Mouse (Mus musculus) limb, embryonic 12.5 days (tissue): ENCODE measurements around the gene Nr4a2. TPM values are rescaled to one million over a fixed set of nuclear protein-coding genes. Genes with fewer than 3 reads are reported as not detected.

Experiments
- ATAC-seq: fragments of 200-750 bp; cut with Nextera tagmentation; 2 replicates; pipeline ENCODE4 v1.8.0; 2017; ENCODE audit warnings: low read depth, moderate TSS enrichment; ENCODE audit not compliant: insufficient number of reproducible peaks, insufficient read depth, low FRiP score, low TSS enrichment
- H3K27ac ChIP-seq: fragments of 300-500 bp; sonication (generic); 2 replicates; pipeline ENCODE4 v1.5.1; 2016; ENCODE audit warnings: mild to moderate bottlenecking, moderate library complexity
- H3K27me3 ChIP-seq: fragments of 300-500 bp; sonication (generic); 2 replicates; pipeline ENCODE4 v1.6.1; 2016; ENCODE audit warnings: mild to moderate bottlenecking, moderate library complexity
- H3K36me3 ChIP-seq: fragments of 300-500 bp; sonication (generic); 2 replicates; pipeline ENCODE4 v1.6.1; 2016; ENCODE audit warnings: mild to moderate bottlenecking, moderate library complexity
- H3K4me1 ChIP-seq: fragments of 300-500 bp; sonication (generic); replicated peaks from 2 replicates; pipeline ENCODE4 v1.6.1; 2016
- H3K4me2 ChIP-seq: fragments of 300-500 bp; sonication (generic); 2 replicates; pipeline ENCODE4 v1.6.1; 2016; ENCODE audit warnings: mild to moderate bottlenecking, moderate library complexity
- H3K4me3 ChIP-seq: fragments of 300-500 bp; sonication (generic); replicated peaks from 2 replicates; pipeline ENCODE4 v1.5.1; 2016; ENCODE audit warnings: mild to moderate bottlenecking
- H3K9ac ChIP-seq: fragments of 300-500 bp; sonication (generic); replicated peaks from 2 replicates; pipeline ENCODE4 v1.6.1; 2016; ENCODE audit warnings: mild to moderate bottlenecking, moderate library complexity
- H3K9me3 ChIP-seq: fragments of 300-500 bp; sonication (generic); 2 replicates; pipeline ENCODE4 v1.6.1; 2016; ENCODE audit warnings: mild to moderate bottlenecking, moderate library complexity
- WGBS: fragments of 180-500 bp; shearing (Covaris S2); methylation state at CpG from one replicate; pipeline ENCODE4 v1.1.7; 2016; 5-methylcytosine and 5-hydroxymethylcytosine counted together
- polyA plus RNA-seq: library from polyadenylated mRNA; unstranded; fragments of >200 nt; fragmentation: Nextera tagmentation; extraction: Ambion mirVana; gene quantifications from 2 replicates; pipeline ENCODE4 v1.2.1, GENCODE M21; 2016

Nr4a2 gene
- polyA plus RNA-seq = 7.0 and 7.9 TPM in 2 replicates

DNA sequence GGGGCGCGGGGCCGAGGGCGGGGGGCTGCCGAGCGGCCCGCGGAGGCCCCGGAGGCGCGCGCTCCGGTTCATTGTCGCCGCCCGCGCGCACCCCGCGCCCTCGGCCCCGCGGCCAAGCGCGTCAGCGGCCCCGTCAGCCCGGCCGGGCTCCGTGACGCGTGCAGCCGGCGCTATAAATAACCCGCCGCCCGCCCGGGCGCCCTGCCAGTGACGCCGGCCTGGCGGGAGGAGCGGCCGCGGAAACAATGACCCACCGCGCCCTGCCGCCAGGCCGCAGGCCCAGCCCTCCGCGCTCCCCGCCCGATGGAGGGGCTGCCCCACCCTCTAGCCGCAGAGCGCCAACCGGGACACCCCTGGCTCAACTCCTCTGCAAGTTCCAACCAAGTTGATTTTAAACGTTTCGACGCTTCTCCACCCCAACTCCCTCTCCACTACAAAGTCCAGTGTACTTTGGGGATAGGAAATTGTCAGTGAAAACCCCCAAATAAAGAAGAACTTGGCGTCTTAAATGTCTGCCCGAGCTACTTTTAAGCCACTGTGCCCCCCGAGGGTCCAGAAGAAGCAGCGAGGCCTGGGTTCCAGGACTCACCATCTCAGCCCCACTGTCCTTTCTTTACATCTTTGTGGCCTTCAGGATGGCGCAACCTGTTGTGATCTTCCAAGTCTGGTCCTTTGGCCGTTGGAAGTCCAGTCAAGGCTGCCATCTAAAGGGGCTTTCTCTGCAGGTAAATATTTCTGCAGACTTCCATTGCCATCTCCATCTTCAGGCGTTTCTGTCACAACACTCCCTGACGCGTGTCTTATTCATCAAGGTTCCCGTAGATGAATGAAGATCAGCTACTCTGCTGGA is at the start of gene Nr4a2:
Gene Nr4a2, minus strand, starts transcription at position 13 of the 850 bp plus-strand sequence.
- H3K27me3 ChIP-seq = no peaks in the 10 kb centered on the region
- peak within 1 kb of the TSS; percentile 98 for H3K9ac ChIP-seq
- peaks cover 13% of the 10 kb centered on the region for H3K4me1 ChIP-seq
- peak within 1 kb of the TSS; percentile 96 for H3K27ac ChIP-seq
- no peaks in the 10 kb centered on the region for H3K36me3 ChIP-seq
- peak; percentile 89 for ATAC-seq
- H3K4me2 ChIP-seq = peak within 1 kb of the TSS; percentile 65
- H3K4me3 ChIP-seq = peak within 1 kb of the TSS; percentile 93
- 9% methylated on average over 45 of the region's 69 CpGs for WGBS
- no peaks in the 10 kb centered on the region for H3K9me3 ChIP-seq

GRCm38 (mm10) chr2:57165416-57165815 is 41.6 kb upstream of the Nr4a2 start:
- H3K4me3 ChIP-seq = no peak overlapping the region
- ATAC-seq = no peak
- 59% methylated on average over 1 of the region's 1 CpGs for WGBS
- H3K9me3 ChIP-seq = no peaks in the 10 kb centered on the region
- H3K27me3 ChIP-seq = no peaks in the 10 kb centered on the region
- H3K36me3 ChIP-seq = no peaks in the 10 kb centered on the region
- no peak overlapping the region for H3K9ac ChIP-seq
- H3K27ac ChIP-seq = no peak overlapping the region
- no peak overlapping the region for H3K4me2 ChIP-seq
- no peaks in the 10 kb centered on the region for H3K4me1 ChIP-seq

DNA sequence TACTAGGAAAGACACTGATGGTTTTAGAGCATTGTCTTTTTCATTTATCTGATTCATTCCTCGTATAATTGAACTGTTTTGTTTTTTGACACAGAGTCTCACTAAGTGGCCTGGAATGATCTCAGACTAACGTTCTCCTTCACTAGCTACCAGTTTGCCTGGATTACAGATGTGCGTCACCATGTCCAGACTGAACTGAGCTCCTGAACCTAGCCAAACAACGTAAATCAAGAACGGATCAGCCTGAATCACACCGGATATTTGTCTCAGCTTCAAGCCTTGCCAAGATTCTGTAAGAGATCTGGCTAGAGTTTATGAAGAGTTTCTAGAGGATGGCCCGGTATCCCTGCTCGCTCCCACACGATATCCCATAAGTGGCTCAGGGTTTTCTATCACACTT is 33.0 kb upstream of the Nr4a2 start:
- Histone ChIP-seq H3K4me1 (no peaks in the 10 kb centered on the region; the same call in 1 of the 2 replicates), H3K27me3 (no peaks in the 10 kb centered on the region), H3K9me3 (no peaks in the 10 kb centered on the region), H3K4me3 (no peak overlapping the region), H3K36me3 (no peaks in the 10 kb centered on the region), H3K4me2 (no peak overlapping the region), H3K27ac (no peak overlapping the region), H3K9ac (no peak overlapping the region)
- WGBS = 87% methylated on average over 9 of the region's 9 CpGs
- no peak for ATAC-seq

- H3K4me2 ChIP-seq = no peak overlapping the region
- no peaks in the 10 kb centered on the region for H3K9me3 ChIP-seq
- H3K27ac ChIP-seq = no peak overlapping the region
- no peak overlapping the region for H3K4me3 ChIP-seq
- ATAC-seq = no peak
- WGBS = 84% methylated on average over 4 of the region's 4 CpGs
- H3K27me3 ChIP-seq = no peaks in the 10 kb centered on the region
- no peak overlapping the region for H3K9ac ChIP-seq
- no peaks in the 10 kb centered on the region for H3K36me3 ChIP-seq
- H3K4me1 ChIP-seq = no peaks in the 10 kb centered on the region
Measured at GRCm38 (mm10) chr2:57149796-57150195, 26.0 kb upstream of the Nr4a2 start.

GRCm38 (mm10) chr2:57148231-57148630 is 24.4 kb upstream of the Nr4a2 start:
- Histone ChIP-seq H3K27me3 (no peaks in the 10 kb centered on the region), H3K27ac (no peak overlapping the region), H3K4me3 (no peak overlapping the region), H3K4me2 (no peak overlapping the region), H3K9ac (no peak overlapping the region), H3K9me3 (no peaks in the 10 kb centered on the region), H3K4me1 (no peaks in the 10 kb centered on the region), H3K36me3 (no peaks in the 10 kb centered on the region)
- no peak for ATAC-seq
- WGBS = 97% methylated on average over 2 of the region's 2 CpGs

- Histone ChIP-seq H3K27me3 (no peaks in the 10 kb centered on the region), H3K9me3 (no peaks in the 10 kb centered on the region), H3K4me1 (no peaks in the 10 kb centered on the region), H3K9ac (no peak overlapping the region), H3K27ac (no peak overlapping the region), H3K4me3 (no peak overlapping the region), H3K36me3 (no peaks in the 10 kb centered on the region), H3K4me2 (no peak overlapping the region)
- 94% methylated on average over 5 of the region's 5 CpGs for WGBS
- ATAC-seq = no peak
Measured at GRCm38 (mm10) chr2:57145646-57146421, 22.0 kb upstream of the Nr4a2 start.

DNA sequence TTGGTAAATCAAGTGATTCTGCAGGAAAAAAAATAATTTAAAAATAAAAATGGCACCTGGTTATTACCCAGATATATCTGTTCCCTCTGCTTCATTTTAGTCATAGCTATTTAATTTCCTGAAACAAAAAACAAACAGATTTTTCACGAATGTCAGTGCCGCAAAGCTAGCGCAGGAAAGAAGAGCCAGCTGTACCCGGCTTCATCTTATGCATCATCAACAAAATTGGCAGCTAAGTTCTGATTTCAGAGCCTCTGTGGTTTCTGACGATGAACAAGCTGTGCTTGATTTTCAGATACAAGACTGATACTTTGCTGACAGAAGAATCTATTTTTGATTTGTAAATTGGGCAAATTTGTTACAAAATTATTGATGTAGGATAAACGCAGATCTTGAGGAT is 14.8 kb upstream of the Nr4a2 start:
- Histone ChIP-seq H3K4me3 (no peak overlapping the region), H3K4me2 (no peak overlapping the region), H3K9me3 (no peaks in the 10 kb centered on the region), H3K36me3 (no peaks in the 10 kb centered on the region), H3K9ac (no peak overlapping the region), H3K27me3 (no peaks in the 10 kb centered on the region), H3K4me1 (no peaks in the 10 kb centered on the region), H3K27ac (no peak overlapping the region)
- ATAC-seq = no peak
- 93% methylated on average over 6 of the region's 6 CpGs for WGBS

- H3K36me3 ChIP-seq = no peaks in the 10 kb centered on the region
- no peak overlapping the region for H3K4me2 ChIP-seq
- no peaks in the 10 kb centered on the region for H3K27me3 ChIP-seq
- no peaks in the 10 kb centered on the region for H3K9me3 ChIP-seq
- no peak overlapping the region for H3K27ac ChIP-seq
- ATAC-seq = no peak
- H3K4me3 ChIP-seq = no peak overlapping the region
- 74% methylated on average over 4 of the region's 4 CpGs for WGBS
- H3K9ac ChIP-seq = no peak overlapping the region
- H3K4me1 ChIP-seq = peaks cover 7% of the 10 kb centered on the region
Measured at GRCm38 (mm10) chr2:57127461-57127860, 3.7 kb upstream of the Nr4a2 start.

DNA sequence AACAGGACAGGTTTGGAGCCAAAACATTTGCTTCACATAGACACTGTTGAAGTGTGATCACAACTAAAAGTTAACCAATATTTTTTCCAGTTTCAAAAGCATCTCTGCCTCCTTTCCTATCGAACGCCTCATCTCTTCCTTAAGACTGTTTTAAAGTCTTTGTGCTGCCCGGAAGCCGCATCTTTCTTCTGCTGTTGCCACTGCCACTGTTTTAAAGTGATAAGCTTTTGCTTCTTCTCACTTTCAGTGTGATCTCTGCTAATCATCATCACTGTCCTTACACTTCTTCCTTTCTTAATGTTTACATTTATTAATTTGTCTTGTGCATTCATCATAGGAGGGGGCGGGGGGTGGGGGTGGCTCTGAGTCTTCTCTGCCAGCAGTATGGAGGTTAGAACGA is 2.1 kb upstream of the Nr4a2 start:
- Histone ChIP-seq H3K4me2 (no peak overlapping the region), H3K36me3 (no peaks in the 10 kb centered on the region), H3K9me3 (no peaks in the 10 kb centered on the region), H3K4me1 (peaks cover 10% of the 10 kb centered on the region), H3K9ac (no peak overlapping the region), H3K4me3 (no peak overlapping the region), H3K27ac (no peak overlapping the region), H3K27me3 (no peaks in the 10 kb centered on the region)
- WGBS = 86% methylated on average over 6 of the region's 6 CpGs
- ATAC-seq = no peak

- Histone ChIP-seq H3K4me3 (peak overlapping the region; percentile 93), H3K9ac (peak overlapping the region; percentile 98), H3K36me3 (no peaks in the 10 kb centered on the region), H3K27me3 (no peaks in the 10 kb centered on the region), H3K4me1 (peaks cover 13% of the 10 kb centered on the region), H3K27ac (peak overlapping the region; percentile 96), H3K9me3 (no peaks in the 10 kb centered on the region), H3K4me2 (peak overlapping the region; percentile 65)
- under 1% methylated on average over 67 of the region's 67 CpGs for WGBS
- peak; percentile 83 for ATAC-seq
Measured at GRCm38 (mm10) chr2:57122986-57123980, 520 bp downstream of the Nr4a2 start.
